Mouse (Mus musculus): ENCODE data around the gene Sorbs1. TPM values are rescaled to one million over a fixed set of nuclear protein-coding genes. Genes with fewer than 3 reads are reported as not detected.
A peak's percentile ranks its signal among the peaks of the same experiment; 100 is the strongest.

Sorbs1 gene
- total RNA-seq, 1 experiment: 18.0 TPM

DNA sequence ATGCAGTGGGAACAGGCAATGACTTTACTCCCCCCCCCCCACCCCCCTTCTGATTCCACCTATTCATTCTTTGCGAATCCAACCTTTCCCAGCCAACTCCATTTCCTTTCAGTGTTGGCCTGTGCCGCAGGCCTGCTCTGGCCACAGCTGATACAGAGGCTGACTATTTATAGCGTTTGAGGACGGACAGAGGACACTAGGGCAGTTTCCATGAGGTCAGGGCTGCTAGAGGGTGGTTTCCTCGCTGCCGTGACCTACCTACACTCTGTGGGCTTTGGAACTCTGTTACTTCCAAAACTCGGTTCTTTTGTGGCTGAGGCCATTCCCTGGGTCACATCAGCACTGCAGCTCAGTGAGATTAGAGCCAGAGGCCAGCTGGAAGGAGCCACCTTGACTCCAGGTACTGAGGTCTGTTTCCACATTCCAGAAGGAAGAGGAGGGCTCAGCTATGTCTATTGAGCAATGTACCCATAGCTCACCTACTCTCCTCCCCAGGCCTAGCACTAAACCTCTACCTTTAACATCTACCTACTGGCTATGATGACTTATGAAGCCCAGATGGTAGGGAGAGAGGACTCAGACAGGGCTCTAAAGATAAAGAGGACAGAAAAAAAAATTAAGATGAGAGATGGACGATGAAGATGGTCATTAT lies 235.1 kb downstream of the Sorbs1 start:
- in situ Hi-C loops (cut with MboI; ENCODE audit: low sequenced_read_pairs in 2 of 2, unreplicated experiment in 2 of 2): no loop called here
- H3K27ac ChIP-seq (ENCODE audit: insufficient read depth, low read depth, low read length, poor library complexity, severe bottlenecking): no peak overlapping the region

DNA sequence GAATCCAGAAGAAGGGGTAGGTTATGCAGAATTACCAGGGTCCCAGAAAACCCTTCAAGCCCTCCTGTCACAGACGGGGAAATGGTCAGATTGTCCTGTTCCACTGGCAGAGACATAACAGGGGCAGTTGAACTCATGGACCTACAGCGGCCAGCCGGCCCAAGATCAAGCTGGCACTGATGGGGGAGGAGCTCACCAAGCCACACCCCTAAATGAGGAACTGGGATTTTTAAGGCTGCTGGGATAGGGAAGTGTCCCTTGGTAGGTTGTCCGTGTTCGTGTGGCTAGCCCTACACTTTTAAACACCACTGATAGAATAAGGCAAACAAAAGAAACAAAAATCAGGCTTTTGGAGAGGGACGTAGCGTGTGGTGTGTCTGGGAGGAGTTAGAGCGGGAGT lies 236.1 kb downstream of the Sorbs1 start:
- Histone ChIP-seq H3K9ac (ENCODE audit: insufficient read depth, low read depth, low read length, poor library complexity, severe bottlenecking) (no peak overlapping the region), H3K36me3 (ENCODE audit: control insufficient read depth, insufficient read depth, low read length, poor library complexity, severe bottlenecking) (no peaks in the 10 kb centered on the region), H3K27ac (ENCODE audit: insufficient read depth, low read depth, low read length, poor library complexity, severe bottlenecking) (no peak overlapping the region), H3K9me3 (ENCODE audit: control insufficient read depth, insufficient read depth, low read depth, low read length) (no peaks in the 10 kb centered on the region), H3K4me3 (ENCODE audit: insufficient read depth in 1 of 2, low read depth in 1 of 2, low read length in 2 of 2, poor library complexity in 1 of 2, severe bottlenecking in 1 of 2) (no peak overlapping the region), H3K4me1 (ENCODE audit: control insufficient read depth in 2 of 2, insufficient read depth in 2 of 2, low read length in 2 of 2, poor library complexity in 1 of 2) (peaks cover 4 to 17% of the 10 kb centered on the region in 2 experiments; a peak in 3 of 4 replicates)
- TF ChIP-seq HCFC1 (IDR thresholded peaks at IDR 0.05; ENCODE audit: borderline replicate concordance, insufficient read depth, low read length) (no peak), MAFK (IDR thresholded peaks at IDR 0.05; ENCODE audit: insufficient read depth, low read depth, low read length) (no peak), CHD2 (IDR thresholded peaks at IDR 0.05; ENCODE audit: low read depth, low read length) (no peak), ZC3H11A (IDR thresholded peaks at IDR 0.05; ENCODE audit: borderline replicate concordance, low read depth, low read length) (no peak), ZNF384 (IDR thresholded peaks at IDR 0.05; ENCODE audit: low read depth, low read length) (no peak)
- in situ Hi-C loops (cut with MboI; ENCODE audit: low sequenced_read_pairs in 2 of 2, unreplicated experiment in 2 of 2): no loop called here
- no peak for DNase-seq (ENCODE audit: low read depth, low spot score)

More for the DNA sequence above, 235.1 kb downstream of the Sorbs1 start:
- H3K4me1 ChIP-seq (ENCODE audit: control insufficient read depth in 2 of 2, insufficient read depth in 2 of 2, low read length in 2 of 2, poor library complexity in 1 of 2): peaks cover 4 to 15% of the 10 kb centered on the region in 2 experiments; a peak in 3 of 4 replicates
- no peaks in the 10 kb centered on the region for H3K9me3 ChIP-seq (ENCODE audit: control insufficient read depth, insufficient read depth, low read depth, low read length)
- TF ChIP-seq CHD2 (IDR thresholded peaks at IDR 0.05; ENCODE audit: low read depth, low read length) (no peak), ZC3H11A (IDR thresholded peaks at IDR 0.05; ENCODE audit: borderline replicate concordance, low read depth, low read length) (no peak), HCFC1 (IDR thresholded peaks at IDR 0.05; ENCODE audit: borderline replicate concordance, insufficient read depth, low read length) (no peak), ZNF384 (IDR thresholded peaks at IDR 0.05; ENCODE audit: low read depth, low read length) (no peak)
- H3K4me3 ChIP-seq (ENCODE audit: insufficient read depth in 1 of 2, low read depth in 1 of 2, low read length in 2 of 2, poor library complexity in 1 of 2, severe bottlenecking in 1 of 2): no peak overlapping the region
- DNase-seq (ENCODE audit: low read depth, low spot score): no peak
- H3K36me3 ChIP-seq (ENCODE audit: control insufficient read depth, insufficient read depth, low read length, poor library complexity, severe bottlenecking): no peaks in the 10 kb centered on the region
- no peak overlapping the region for H3K9ac ChIP-seq (ENCODE audit: insufficient read depth, low read depth, low read length, poor library complexity, severe bottlenecking)

DNA sequence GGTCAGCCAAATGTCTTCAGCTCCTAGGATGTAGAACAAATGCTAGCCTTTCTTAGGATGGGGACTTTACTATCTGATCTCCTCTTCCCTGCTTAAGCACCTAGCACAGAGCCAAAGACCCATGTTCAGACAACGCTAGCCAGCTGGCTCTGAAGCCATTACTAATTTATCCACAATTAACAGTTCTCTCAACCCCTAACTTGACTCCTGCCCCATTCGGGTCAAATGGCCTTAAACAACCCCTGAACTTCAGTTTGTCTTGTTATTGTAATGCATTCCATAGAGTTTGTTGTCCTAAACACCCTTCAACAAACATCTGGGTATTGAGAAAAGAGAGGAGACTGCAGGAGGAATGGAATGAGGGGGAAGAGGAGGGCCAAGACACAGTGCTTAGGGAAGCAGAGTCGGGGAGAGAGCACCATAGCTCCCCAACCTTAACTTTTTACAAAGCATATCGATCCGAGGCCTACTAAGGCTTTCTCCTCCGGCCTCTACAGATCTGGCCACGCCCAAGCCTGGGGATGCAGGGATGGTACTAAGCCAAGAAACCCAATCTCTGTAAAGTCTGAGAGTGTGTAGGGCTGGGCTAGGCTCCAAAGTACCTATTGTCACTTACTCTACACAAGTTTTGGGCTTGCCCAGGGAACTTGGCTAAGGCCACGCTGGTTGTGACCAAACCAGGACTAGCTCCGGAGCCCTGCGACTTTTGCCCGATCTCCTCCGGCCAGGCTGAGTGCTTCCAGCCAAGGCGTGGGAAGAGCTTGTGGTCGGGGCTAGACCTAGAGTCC lies 238.0 kb downstream of the Sorbs1 start:
- no peak for TF ChIP-seq CHD2 (IDR thresholded peaks at IDR 0.05; ENCODE audit: low read depth, low read length)
- no peak for TF ChIP-seq HCFC1 (IDR thresholded peaks at IDR 0.05; ENCODE audit: borderline replicate concordance, insufficient read depth, low read length)
- TF ChIP-seq MAFK (IDR thresholded peaks at IDR 0.05; ENCODE audit: insufficient read depth, low read depth, low read length): no peak
- TF ChIP-seq ZC3H11A (IDR thresholded peaks at IDR 0.05; ENCODE audit: borderline replicate concordance, low read depth, low read length): no peak
- H3K9ac ChIP-seq (ENCODE audit: insufficient read depth, low read depth, low read length, poor library complexity, severe bottlenecking): peak overlapping the region; percentile 62
- peaks cover 4 to 21% of the 10 kb centered on the region in 2 experiments; a peak in 3 of 4 replicates for H3K4me1 ChIP-seq (ENCODE audit: control insufficient read depth in 2 of 2, insufficient read depth in 2 of 2, low read length in 2 of 2, poor library complexity in 1 of 2)
- peak overlapping the region; percentile 13; the same call in 1 of the 2 replicates for H3K27ac ChIP-seq (ENCODE audit: insufficient read depth, low read depth, low read length, poor library complexity, severe bottlenecking)
- H3K4me3 ChIP-seq (ENCODE audit: insufficient read depth in 1 of 2, low read depth in 1 of 2, low read length in 2 of 2, poor library complexity in 1 of 2, severe bottlenecking in 1 of 2): peak overlapping the region; percentile 56 to 61
- in situ Hi-C loops (cut with MboI; ENCODE audit: low sequenced_read_pairs in 2 of 2, unreplicated experiment in 2 of 2): no loop called here
- H3K9me3 ChIP-seq (ENCODE audit: control insufficient read depth, insufficient read depth, low read depth, low read length): no peaks in the 10 kb centered on the region
- DNase-seq (ENCODE audit: low read depth, low spot score): peak; percentile 63
- no peaks in the 10 kb centered on the region for H3K36me3 ChIP-seq (ENCODE audit: control insufficient read depth, insufficient read depth, low read length, poor library complexity, severe bottlenecking)

- Histone ChIP-seq H3K9ac (ENCODE audit: insufficient read depth, low read depth, low read length, poor library complexity, severe bottlenecking) (no peak overlapping the region), H3K9me3 (ENCODE audit: control insufficient read depth, insufficient read depth, low read depth, low read length) (no peaks in the 10 kb centered on the region), H3K27ac (ENCODE audit: insufficient read depth, low read depth, low read length, poor library complexity, severe bottlenecking) (no peak overlapping the region; the same call in 1 of the 2 replicates), H3K4me3 (ENCODE audit: insufficient read depth in 1 of 2, low read depth in 1 of 2, low read length in 2 of 2, poor library complexity in 1 of 2, severe bottlenecking in 1 of 2) (no peak overlapping the region), H3K36me3 (ENCODE audit: control insufficient read depth, insufficient read depth, low read length, poor library complexity, severe bottlenecking) (no peaks in the 10 kb centered on the region), H3K4me1 (ENCODE audit: control insufficient read depth in 2 of 2, insufficient read depth in 2 of 2, low read length in 2 of 2, poor library complexity in 1 of 2) (peaks cover 4 to 22% of the 10 kb centered on the region in 2 experiments; a peak in 3 of 4 replicates)
- TF ChIP-seq CHD2 (IDR thresholded peaks at IDR 0.05; ENCODE audit: low read depth, low read length) (no peak), ZC3H11A (IDR thresholded peaks at IDR 0.05; ENCODE audit: borderline replicate concordance, low read depth, low read length) (0 out of 2 replicates have a peak, but pooled peaks have one; percentile 3), MAFK (IDR thresholded peaks at IDR 0.05; ENCODE audit: insufficient read depth, low read depth, low read length) (no peak), ZNF384 (IDR thresholded peaks at IDR 0.05; ENCODE audit: low read depth, low read length) (no peak)
- peak; percentile 49 for DNase-seq (ENCODE audit: low read depth, low spot score)
- in situ Hi-C loops (cut with MboI; ENCODE audit: low sequenced_read_pairs in 2 of 2, unreplicated experiment in 2 of 2): no loop called here
Measured at GRCm38 (mm10) chr19:40272674-40273073, 240.9 kb downstream of the Sorbs1 start.

Data from ES-E14 (cell line).